Mouse (Mus musculus) erythroblast, embryonic 14.5 days (primary cell): ENCODE data around the gene Gpld1.

Experiments
- GATA1 ChIP-seq: IDR thresholded peaks from 2 replicates; pipeline ENCODE4 v1.6.1; 2012; ENCODE audit warnings: low read length, inconsistent platforms, mixed read lengths
- TAL1 ChIP-seq: IDR thresholded peaks from 3 replicates; pipeline ENCODE4 v1.6.1; 2012; ENCODE audit warnings: low read length, inconsistent platforms, mixed read lengths

GRCm38 (mm10) chr13:24893880-24894279 lies 49.1 kb upstream of the Gpld1 start:
- TF ChIP-seq GATA1 (no peak), TAL1 (no peak)
